Mouse (Mus musculus) gastrocnemius, adult 18-20 months (tissue): ENCODE measurements around the gene Aida. TPM values are rescaled to one million over a fixed set of nuclear protein-coding genes. Genes with fewer than 3 reads are reported as not detected.

Experiments
- total RNA-seq, 2 experiments: library from RNA; stranded (reverse); gene quantifications; 2 replicates each; pipeline ENCODE4 v1.2.3; 2021

Aida gene
- total RNA-seq, 2 experiments from 2014 or later, result 21.1 to 22.6 TPM

Other genes starting within 250 kb of the Aida start
- gene Disp1, start 75.1 kb upstream of the Aida start, total RNA-seq, result 1 to 10 TPM; 2.3 to 3.3 TPM
- gene Brox, start 679 bp downstream of the Aida start, total RNA-seq, result 10 to 100 TPM; 16.2 to 16.5 TPM
- gene Mia3, start 73.0 kb downstream of the Aida start, total RNA-seq, result 100 to 1,000 TPM; 195 to 197 TPM
- gene Taf1a, start 92.4 kb downstream of the Aida start, total RNA-seq, result 1 to 10 TPM; 5.3 to 5.9 TPM
- not detected for gene Hhipl2, start 121.6 kb downstream of the Aida start, total RNA-seq